Mouse (Mus musculus): ENCODE measurements around the gene Gm906. TPM values are rescaled to one million over a fixed set of nuclear protein-coding genes. Genes with fewer than 3 reads are reported as not detected.

Gene Gm906
- polyA plus RNA-seq, 1 experiment from 2014 or later, result not detected

Small RNA genes lying within 50 kb of the gene (microRNA-seq; reads per million reads assigned to microRNA genes)
- not detected for gene Gm24017

Other genes with a start within 250 kb of the Gm906 start
- gene Fbxw17, start 167.6 kb upstream of the Gm906 start, polyA plus RNA-seq (2014; fragmentation: Nextera tagmentation; extraction: Ambion mirVana), result 30.7 and 37.8 TPM in 2 replicates
- gene Gm47429, start 193.6 kb upstream of the Gm906 start, polyA plus RNA-seq (2014; fragmentation: Nextera tagmentation; extraction: Ambion mirVana), result not detected in 2 replicates
- gene Nutm2, start 217.0 kb upstream of the Gm906 start, polyA plus RNA-seq (2014; fragmentation: Nextera tagmentation; extraction: Ambion mirVana), result not detected in 2 replicates